Mouse (Mus musculus): Measurements from ENCODE around the gene Crk.

Crk gene

DNA sequence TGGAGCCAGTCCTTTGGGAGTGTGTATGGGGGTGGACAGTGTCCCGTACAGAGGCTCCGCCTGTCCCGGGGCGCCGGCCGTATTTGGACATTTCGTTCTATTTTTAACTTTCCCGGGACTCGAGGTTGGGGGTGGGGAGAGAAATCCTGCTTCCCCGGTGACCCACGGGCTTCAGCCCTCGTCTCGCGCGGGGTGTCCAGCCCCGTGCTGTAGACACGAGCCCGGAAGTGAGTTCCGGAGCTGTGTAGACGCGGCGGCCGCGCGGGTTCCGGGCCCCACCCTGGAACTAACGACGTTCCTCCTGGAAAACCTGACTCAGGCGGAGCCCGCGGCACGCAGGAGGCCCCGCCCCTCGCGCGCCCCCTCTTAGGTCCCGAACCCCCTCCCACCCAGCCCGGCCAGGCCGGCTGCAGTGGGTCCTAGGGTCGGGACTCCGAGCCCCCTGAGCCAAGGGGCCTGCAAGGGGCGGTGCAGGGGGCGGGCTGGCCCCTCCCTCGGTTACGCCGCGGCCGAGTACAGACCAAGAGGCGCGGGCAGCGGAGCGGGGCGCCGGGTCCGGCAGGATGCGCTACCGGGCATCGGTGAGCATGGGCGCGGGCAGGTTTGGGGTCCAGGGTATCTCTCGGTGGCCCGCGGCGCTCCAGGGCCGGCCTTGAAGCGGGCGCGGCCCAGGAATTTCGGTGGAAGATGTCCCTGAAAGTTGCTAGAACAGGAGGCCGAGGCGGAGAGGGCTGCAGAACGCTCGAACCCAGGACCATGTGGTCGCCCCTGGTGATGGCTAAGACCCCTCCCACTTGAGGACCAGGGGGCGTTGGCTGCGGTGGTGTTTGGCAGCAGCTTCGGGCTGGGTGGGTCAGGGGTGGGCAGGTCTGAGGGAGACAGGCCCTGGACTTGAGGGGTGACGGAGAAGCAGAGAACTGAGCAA, 23.2 kb upstream of the Crk start:
- DNase-seq (ENCODE audit: low spot score in 2 of 2): peak; percentile 78 to 85

DNA sequence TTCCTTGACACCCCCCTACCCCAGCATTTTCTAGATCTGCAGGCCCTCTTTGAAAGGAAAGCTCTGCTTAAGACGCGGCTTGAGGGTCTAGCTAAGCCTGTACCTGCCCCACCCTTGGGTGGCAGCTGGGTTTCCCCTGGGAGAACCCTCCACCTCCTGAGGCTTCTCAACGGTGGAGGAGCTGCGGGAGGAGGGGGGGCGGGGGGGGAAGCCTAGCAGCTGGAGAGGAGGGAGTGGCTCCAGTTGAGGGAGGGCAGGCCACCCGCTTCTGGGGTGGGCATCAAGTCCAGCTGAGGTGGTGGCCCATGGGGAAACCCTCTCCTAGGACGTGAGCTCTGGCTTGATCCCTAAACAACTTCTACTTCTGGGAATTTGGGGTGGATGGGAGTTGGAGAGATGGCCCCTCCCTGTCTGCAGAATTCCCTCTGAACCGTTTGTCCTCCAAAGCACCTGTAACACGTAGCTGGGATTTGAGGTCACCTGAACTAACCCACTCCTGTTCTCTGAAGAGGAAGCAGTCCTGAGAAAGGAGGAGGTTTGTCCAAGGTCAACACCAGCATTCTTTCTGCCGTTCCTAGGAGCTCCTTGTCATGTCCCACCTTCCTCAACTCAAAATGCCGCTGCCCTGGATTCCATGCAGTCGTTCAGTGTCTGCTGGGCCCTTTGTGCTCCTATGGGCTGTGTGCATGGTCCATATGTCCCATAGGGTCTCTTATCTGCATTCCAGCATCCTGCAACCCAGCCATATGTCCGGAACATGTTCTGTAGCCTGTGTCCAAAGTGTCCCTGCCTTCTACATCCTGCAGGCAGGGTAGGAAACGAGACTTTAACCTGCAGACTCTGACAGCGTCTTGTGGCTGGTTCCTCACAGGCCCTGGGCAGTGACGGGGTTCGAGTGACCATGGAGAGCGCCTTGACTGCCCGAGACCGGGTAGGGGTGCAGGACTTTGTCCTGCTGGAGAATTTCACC, 22.2 kb upstream of the Crk start:
- no peak for DNase-seq (ENCODE audit: low spot score in 2 of 2)

- DNase-seq (ENCODE audit: low spot score in 2 of 2): no peak
Measured at GRCm38 (mm10) chr11:75657841-75658240, 21.2 kb upstream of the Crk start.

- DNase-seq (ENCODE audit: low spot score in 2 of 2): no peak
Measured at GRCm38 (mm10) chr11:75658311-75658710, 20.7 kb upstream of the Crk start.

GRCm38 (mm10) chr11:75658996-75659750, 19.9 kb upstream of the Crk start:
- no peak for DNase-seq (ENCODE audit: low spot score in 2 of 2)

- no peak for DNase-seq (ENCODE audit: low spot score in 2 of 2)
Measured at GRCm38 (mm10) chr11:75660081-75660590, 18.9 kb upstream of the Crk start.

- no peak for DNase-seq (ENCODE audit: low spot score in 2 of 2)
Measured at GRCm38 (mm10) chr11:75660941-75661800, 17.9 kb upstream of the Crk start.

DNA sequence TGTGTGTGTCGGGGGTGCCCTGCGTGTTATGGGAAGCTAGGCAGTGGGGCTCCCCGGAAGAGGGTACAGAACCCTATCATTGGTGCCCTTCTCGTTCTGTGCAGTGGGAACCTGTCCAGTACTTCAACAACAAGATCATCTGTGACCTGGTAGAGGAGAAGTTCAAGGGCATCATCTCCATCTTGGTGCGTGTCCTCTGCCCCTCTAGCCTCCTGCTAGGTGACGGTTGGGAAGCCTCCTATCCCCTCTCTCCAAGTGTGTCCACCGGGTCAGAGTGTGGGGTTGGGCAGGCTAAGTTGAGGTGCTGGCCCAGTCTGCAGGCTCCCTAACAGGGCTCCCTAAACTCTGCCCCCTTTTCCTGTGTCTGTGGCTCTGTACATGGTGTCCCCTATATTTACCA, 16.9 kb upstream of the Crk start:
- DNase-seq (ENCODE audit: low spot score in 2 of 2): no peak

DNA sequence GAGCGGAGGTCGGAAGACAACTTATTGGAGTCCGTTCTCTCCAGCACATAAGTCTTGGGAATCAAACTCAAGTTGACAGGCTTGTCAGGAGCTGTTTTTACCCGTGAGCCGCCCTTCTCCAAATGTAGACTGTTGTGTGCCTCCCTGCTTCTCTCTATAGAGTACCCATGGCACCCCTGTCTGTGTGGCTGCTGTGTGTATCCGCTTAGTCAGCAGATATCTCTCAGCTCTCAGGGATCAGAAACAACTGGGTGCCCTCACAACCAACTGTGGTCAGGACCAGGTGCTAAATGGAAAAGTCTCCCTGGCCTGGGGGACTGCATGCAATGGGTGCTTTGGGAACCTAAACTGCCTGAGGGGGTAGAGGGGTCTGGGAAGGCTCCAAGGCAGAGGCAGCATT, 12.8 kb upstream of the Crk start:
- no peak for DNase-seq (ENCODE audit: low spot score in 2 of 2)

- DNase-seq (ENCODE audit: low spot score in 2 of 2): no peak
Measured at GRCm38 (mm10) chr11:75668621-75669020, 10.4 kb upstream of the Crk start.

GRCm38 (mm10) chr11:75669176-75669852, 9.7 kb upstream of the Crk start:
- no peak for DNase-seq (ENCODE audit: low spot score in 2 of 2)

DNA sequence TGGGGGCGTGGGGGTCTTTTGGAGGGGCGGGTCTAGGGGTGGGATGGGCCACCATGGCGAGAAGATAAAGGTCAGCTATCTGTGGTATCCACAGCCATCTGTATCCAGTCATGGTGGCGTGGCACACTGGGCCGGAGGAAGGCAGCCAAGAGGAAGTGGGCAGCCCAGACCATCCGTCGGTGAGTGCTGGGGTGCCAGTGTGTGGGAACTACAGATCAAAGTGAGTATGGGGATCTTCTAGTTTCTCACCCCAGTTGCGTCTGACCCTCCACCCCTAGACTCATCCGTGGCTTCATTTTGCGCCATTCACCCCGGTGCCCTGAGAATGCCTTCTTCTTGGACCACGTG, 9.2 kb upstream of the Crk start:
- DNase-seq (ENCODE audit: low spot score in 2 of 2): no peak

DNA sequence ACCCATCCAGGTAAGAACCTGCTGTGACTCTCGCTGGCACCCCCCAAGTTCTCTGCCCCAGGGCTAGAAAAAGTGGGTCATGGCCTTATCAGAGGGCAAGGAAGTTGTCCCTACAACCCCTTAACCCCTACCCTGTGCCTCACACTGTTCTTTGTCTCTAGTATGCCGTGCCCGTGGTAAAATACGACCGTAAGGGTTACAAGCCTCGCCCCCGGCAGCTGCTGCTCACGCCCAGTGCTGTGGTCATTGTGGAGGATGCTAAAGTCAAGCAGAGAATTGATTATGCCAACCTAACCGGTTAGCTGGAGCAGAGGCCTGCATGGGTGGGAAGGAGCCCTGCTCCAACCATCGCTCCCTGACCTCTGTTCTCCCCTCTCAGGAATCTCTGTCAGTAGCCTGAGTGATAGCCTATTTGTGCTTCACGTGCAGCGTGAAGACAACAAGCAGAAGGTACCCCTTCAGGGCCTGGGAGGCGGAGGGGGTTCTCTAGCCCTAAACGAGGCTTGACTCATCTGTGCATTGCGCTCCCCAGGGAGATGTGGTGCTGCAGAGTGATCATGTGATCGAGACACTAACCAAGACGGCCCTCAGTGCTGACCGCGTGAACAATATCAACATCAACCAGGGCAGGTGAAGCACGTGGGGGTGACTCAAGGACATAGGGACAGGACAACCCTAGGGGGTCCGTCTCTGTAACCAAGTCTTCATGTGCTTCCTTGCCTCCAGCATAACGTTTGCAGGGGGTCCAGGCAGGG, 7.5 kb upstream of the Crk start:
- no peak for DNase-seq (ENCODE audit: low spot score in 2 of 2)

DNA sequence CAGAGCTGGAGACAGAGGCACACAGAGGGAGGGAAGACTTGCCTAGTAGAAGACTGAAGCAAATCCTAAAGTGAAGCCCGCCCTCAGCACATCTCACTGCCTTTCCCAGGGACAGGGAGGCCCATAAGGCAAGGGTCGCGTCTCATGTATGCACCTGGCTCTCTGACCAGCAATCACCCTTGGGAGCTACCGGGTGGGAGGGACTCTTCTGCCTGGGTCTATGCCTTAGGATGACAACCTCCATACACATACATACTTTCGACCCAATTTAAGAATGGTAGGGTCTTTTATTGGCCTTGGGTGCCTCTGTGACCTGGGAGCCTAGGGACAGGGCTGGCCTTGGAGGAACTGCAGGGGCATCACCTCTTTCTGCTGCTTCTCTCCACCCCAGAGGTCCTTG, 5.6 kb upstream of the Crk start:
- no peak for DNase-seq (ENCODE audit: low spot score in 2 of 2)

DNA sequence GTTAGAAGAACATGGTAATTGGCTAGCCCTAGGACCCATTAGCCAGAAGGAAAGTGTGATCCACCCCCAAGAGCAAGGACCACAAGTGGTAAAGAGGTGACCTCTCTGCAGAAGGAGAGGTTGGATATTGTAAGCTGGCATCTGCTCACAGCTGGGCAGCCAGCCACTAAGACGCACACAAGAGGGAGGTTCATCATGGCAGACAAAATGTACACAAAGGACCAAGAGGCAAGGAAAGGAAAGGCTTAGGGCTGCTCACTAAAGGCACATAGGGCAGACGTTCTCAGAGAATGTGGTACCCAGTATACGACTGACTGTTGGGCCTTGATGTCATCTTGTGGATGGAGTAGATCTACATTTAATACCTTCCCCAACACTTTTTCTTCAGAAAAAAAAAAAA, 4.2 kb upstream of the Crk start:
- DNase-seq (ENCODE audit: low spot score in 2 of 2): no peak

DNA sequence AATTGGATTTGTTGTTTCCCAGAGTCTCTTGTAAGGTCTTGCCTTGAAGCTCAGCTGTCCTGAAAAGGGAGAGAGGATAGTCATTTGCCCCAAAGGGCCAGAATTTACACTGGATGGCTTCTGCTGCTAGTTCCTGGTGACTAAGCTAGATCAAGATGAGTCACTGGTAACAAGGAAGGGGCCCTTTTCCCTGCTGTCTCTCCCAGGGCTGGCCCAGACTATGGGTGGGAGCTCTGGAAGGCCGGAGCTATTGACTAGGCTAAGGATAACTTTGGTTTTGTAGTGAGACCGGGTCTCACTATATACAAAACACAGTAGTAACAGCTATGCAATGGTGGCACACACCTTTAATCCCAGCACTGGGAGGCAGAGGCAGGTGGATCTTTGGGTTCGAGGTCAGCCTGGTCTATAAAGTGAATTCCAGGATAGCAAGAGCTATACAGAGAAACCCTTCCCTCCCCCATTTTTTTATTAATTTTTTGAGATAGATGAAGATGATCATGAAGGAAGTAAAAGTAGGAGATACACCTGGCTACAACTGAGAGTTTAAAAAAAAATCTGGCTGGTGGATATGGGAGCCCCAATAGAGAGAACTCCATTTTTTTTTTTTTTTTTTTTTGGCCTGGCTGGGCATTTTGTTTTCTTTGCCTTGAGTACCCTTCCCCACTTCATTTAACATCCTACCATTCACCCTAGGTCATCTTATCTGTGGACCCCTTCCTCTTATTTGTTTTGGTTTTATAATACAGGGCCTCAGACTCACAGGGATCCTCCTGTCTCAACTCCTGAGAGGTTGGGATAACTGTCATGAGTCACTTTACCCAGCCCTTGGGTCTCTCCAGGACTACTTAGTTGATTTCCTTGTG, 945 bp upstream of the Crk start:
- no peak for DNase-seq (ENCODE audit: low spot score in 2 of 2)

GRCm38 (mm10) chr11:75679439-75680171, 546 bp downstream of the Crk start:
- DNase-seq (ENCODE audit: low spot score in 2 of 2): peak; percentile 44 to 68

GRCm38 (mm10) chr11:75684462-75684861, 5.4 kb downstream of the Crk start:
- DNase-seq (ENCODE audit: low spot score in 2 of 2): no peak
